Mouse (Mus musculus) myocyte (in vitro differentiated cells): ENCODE data around the gene Tmem26.

Experiments
- CEBPB ChIP-seq: IDR thresholded peaks from 2 replicates; pipeline ENCODE4 v1.6.1; 2011; ENCODE audit warnings: mild to moderate bottlenecking, moderate library complexity; ENCODE audit not compliant: poor library complexity, insufficient read depth, severe bottlenecking
- E2F4 ChIP-seq: IDR thresholded peaks from one replicate; pipeline ENCODE4 v1.6.1; 2011; ENCODE audit warnings: mild to moderate bottlenecking, control low read depth, moderate library complexity; ENCODE audit not compliant: insufficient read depth
- MAX ChIP-seq: IDR thresholded peaks from one replicate; pipeline ENCODE4 v1.6.1; 2011; ENCODE audit warnings: low read depth, mild to moderate bottlenecking, control low read depth
- MYOD1 ChIP-seq, 3 experiments: IDR thresholded peaks; one replicate each; pipeline ENCODE4 v1.6.1; 2011; ENCODE audit warnings: control low read depth in 2 of 3, low read depth in 2 of 3, mild to moderate bottlenecking in 2 of 3, moderate library complexity in 1 of 3; ENCODE audit not compliant: insufficient read length in 2 of 3, control insufficient read depth in 1 of 3
- MYOG ChIP-seq, 3 experiments: IDR thresholded peaks; one replicate each; pipeline ENCODE4 v1.6.1; 2011; ENCODE audit warnings: control low read depth in 2 of 3, low read depth in 2 of 3, mild to moderate bottlenecking in 2 of 3; ENCODE audit not compliant: insufficient read length in 2 of 3, control insufficient read depth in 1 of 3, insufficient read depth in 1 of 3
- POLR2A ChIP-seq: IDR thresholded peaks from one replicate; pipeline ENCODE4 v1.6.1; 2011; ENCODE audit warnings: low read depth, mild to moderate bottlenecking, control low read depth, moderate library complexity; ENCODE audit not compliant: insufficient read length
- POLR2AphosphoS2 ChIP-seq: IDR thresholded peaks from one replicate; pipeline ENCODE4 v1.6.1; 2011; ENCODE audit warnings: low read depth, control low read depth; ENCODE audit not compliant: insufficient read length
- TCF12 ChIP-seq: IDR thresholded peaks from one replicate; pipeline ENCODE4 v1.6.1; 2011; ENCODE audit warnings: mild to moderate bottlenecking, control low read depth; ENCODE audit not compliant: poor library complexity, insufficient read depth, severe bottlenecking
- TCF3 ChIP-seq: IDR thresholded peaks from one replicate; pipeline ENCODE4 v1.6.1; 2011; ENCODE audit warnings: low read depth, control low read depth; ENCODE audit not compliant: insufficient read length
- USF1 ChIP-seq: IDR thresholded peaks from one replicate; pipeline ENCODE4 v1.6.1; 2011; ENCODE audit warnings: low read depth, mild to moderate bottlenecking, control low read depth, moderate library complexity

GRCm38 (mm10) chr10:68781067-68781868 lies 57.8 kb downstream of the Tmem26 start:
- TF ChIP-seq POLR2A: no peak
- TF ChIP-seq CEBPB: no peak
- no peak for TF ChIP-seq POLR2AphosphoS2
- TF ChIP-seq E2F4: no peak
- TF ChIP-seq MYOD1 (IDR thresholded peaks at IDR 0.05; ENCODE audit: control insufficient read depth in 1 of 3, insufficient read length in 2 of 3, low read depth in 2 of 3): no peak
- TF ChIP-seq MYOG (IDR thresholded peaks at IDR 0.05; ENCODE audit: control insufficient read depth in 1 of 3, insufficient read depth in 1 of 3, insufficient read length in 2 of 3, low read depth in 2 of 3): no peak
- TF ChIP-seq MAX: no peak
- TF ChIP-seq TCF12: no peak
- TF ChIP-seq USF1: no peak
- no peak for TF ChIP-seq TCF3
